Mouse (Mus musculus): ENCODE measurements at regions not wholly inside any gene's neighbourhood (a gene's known extent, or its start where the extent isn't known, plus 50 kb on each side); places are given as distances from the start of the nearest gene placed in this dataset.

DNA sequence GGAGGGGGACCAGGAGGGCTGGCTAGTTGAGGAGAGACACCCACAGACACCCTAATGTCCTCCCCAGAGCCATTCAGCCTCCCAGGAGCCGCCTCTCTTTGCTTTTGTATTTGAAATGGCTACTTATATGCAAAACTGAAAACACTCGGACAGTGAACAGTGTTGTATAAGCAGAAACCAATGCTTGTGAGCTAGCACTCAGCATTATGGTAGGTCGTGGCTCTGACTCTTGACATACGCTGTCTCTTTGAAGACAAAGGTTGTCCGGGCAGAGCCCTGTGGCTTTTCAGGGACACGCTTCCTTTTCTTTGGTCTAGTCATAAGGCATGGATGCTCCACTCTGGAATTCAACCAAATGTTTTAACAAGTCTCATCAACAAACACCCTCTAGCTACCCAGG, 235.4 kb upstream of the Rgma start:
- no peak for TF ChIP-seq CTCF (IDR thresholded peaks at IDR 0.05; ENCODE audit: extremely low read depth, insufficient read length, insufficient replicate concordance, low read depth, low read length)
- TF ChIP-seq POLR2A (IDR thresholded peaks at IDR 0.05; ENCODE audit: low read depth, low read length): no peak
